Mouse (Mus musculus) right cerebral cortex, postnatal 10 days (tissue): ENCODE results near the gene Lnx1.
A peak's percentile ranks its signal among the peaks of the same experiment; 100 is the strongest.

ENCODE experiments used
- DNase-seq, 2 experiments: peaks; one replicate each; pipeline ENCODE4 v3.0.0; 2021; ENCODE audit warnings: low spot score in 2 of 2

The Lnx1 gene

DNA sequence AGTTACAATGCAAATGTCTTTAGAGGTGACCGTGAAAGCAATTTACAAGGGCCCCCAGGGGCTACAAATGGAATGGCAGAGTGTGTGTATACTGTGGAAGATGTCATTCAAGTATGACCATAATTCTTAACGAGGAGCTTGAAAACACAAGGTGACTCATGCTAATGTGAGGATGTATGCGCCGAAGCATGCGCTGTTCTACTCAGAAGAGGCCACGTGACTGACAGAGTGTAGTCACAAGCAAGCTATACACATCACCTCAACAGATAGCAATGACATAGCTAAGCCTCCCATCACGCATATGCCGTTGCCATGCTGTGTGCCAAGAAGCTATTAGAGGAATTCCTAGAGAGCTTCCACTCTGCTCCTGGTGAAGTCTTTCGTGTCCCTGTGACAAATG, 5.2 kb downstream of the Lnx1 start:
- DNase-seq, result no peak

DNA sequence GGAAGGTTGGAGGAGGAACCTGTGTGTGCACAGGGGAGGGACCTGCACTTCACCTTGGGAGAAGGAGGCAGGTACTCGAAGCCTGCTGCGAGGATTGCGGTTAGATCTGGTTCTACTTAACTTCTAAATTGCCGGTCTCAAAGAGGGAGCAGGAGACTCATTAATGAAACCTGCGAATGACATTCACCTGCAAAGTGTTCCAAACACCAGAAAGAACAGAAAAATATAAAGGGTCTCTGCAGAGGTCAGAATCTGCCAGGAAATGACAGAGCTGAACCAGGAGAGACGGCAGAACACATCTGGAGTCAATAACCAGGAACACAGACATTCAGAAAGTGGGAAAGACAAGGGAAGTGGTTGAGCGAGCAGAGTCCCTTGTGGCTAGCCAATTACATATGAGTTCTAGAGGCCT, 8.3 kb downstream of the Lnx1 start:
- DNase-seq, result no peak

DNA sequence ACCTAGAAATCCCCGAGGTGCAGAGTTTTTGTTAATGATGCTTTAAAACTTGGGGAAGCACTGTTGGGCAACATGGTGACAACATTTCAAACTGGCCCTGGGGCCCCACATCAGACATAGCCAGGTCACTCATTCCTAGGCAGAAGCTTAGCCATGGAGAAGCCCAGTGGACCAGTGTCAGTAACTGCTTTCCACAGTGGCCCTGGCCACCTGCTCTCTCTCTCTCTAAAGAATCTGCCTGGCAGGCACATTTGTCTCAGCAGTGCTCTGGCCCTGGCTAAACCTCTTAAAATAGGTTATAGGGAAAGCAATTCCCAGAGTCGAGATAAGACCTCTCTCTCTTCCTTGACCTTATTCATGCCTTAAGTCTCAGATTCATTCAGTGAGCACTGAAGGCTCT, 8.9 kb downstream of the Lnx1 start:
- no peak for DNase-seq

DNA sequence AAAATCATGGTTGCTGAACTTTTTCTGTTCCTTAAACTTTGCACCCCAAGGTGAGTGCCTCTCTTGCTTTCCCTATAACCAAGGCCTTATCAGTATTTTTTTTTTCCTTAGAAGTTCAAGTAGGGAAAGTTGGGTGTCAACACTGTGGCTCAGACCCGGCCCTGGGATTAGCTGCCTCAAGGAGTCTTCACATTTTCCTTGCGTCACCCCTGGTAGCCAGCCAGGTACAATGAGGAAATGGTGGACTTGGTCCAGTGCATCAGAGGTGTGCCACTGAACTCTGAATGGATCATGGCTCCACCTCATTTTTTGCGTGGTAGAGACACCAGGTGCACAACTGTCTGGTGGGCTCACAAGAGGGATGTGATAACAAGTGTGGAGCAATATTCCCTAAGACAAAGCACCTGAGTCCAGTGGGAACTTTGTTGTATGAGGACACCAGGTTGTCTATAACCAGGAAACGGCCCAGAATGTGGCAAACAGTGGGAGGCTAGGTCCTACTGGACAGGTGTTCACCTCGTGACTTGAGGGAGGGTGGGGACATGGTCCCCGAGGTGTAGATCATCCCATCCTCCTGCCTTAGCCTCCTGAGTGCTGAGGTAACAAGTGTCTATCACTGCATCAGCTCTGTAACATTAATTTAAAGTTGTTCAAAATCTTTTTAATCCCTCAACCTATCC, 10.2 kb downstream of the Lnx1 start:
- DNase-seq, result no peak

DNA sequence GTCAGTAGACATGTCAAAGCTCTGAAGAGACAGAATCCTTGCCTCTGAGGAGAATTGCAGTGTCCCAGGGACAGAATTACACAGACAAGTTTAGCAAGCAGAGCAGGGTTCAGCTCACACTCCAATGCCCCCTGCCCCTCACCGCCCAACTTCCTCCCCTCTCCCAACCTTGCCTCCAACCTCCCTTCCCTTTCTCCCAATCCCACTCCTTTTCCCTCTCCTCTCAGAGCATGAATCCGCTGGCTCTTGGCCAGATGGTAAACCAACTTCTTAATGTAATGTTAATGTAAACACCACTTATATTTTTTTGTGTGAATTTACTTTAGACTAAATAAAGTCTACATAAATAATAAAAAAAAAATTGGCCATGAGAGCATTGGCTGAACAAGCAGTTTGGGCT, 13.9 kb downstream of the Lnx1 start:
- DNase-seq, result no peak

DNA sequence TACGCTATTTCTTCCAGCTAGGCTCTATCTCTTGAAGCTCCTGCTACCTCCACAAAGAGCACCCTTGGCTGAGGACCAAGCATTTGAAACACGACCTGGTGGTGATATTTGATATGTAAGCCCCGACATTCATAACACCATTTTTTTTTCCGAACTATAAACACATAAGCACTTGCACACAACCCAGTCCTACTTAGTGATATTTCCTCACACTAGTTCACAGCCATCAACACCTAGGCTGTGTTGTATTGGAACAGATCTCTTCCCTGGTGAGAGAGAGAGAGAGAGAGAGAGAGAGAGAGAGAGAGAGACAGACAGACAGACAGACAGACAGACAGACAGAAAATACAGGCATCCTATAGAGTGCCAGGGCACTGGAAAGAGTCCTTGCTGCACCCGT, 17.8 kb downstream of the Lnx1 start:
- no peak for DNase-seq

DNA sequence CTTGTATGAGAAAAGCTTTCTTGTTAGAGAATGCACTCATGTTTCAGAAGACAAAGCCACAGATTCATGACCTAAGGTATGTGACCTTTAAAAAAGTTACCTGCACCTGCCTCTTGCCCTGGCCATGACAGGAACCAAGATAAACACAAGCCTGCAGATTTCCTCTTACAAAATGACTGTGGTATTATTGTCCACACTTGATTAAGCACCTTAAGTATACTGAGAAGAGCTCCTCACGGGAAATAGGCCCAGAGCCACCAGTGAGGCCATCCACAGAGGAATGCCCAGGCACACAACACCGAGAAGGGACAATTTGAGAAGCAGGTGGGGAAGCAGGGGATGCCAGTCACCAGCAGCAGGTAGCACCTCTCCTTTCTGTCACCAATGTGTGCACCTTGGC, 18.9 kb downstream of the Lnx1 start:
- no peak for DNase-seq

DNA sequence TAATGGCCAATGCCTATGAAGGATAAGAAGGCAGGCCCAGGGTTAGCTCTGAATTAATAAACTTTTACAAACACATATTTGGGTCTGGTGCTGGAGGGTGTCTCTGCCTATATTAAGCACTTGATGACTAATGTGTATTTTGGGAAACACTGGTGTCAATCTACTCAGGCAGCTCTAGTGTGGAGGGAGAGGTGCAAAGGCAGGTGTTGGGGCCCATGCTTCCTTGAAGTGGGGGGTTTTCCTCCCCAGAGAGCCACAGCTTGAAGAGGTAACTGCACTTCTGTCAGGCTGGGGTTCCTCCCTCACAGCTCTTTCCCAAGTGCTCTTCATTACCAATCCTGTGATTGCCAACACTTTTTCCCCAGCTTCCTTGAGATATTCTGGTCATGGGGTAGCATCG, 20.0 kb downstream of the Lnx1 start:
- DNase-seq, result no peak

DNA sequence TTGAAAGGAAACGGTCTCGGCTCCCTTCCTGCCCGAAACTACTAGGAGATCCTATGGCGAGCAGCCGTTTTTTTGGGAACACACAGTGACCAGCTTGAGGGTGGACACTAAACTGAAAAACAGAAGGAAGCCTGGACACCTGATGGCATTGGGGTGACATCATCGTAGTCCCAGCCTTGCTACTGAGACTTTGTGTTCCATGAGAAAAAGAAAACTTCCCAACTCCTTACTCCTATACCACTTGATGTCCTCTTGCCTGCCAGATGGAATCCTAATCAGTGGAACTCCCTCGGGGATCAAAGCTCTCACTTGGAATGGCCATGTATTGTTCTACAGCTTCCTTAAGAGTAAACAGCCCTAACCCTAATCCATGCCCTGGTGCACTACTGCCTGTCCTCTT, 23.1 kb downstream of the Lnx1 start:
- no peak for DNase-seq

DNA sequence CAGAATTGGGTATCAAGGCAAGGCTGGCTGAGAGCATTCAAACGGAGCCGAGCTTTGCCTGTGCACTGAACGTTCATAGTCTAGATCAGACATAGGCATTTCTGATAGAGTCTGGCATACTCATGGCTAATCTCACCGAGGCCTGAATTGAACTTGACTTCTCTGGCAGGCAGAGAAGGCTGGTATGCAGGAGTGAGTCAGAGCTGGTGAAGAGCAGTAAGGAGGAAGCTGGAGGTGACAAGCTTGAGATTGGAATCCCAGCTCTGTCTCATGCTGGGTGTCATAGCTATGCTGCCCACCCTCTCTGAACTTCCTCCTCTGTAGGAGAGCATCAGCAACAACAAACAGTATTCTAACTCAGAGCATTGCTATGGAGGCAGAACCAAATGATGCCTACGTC, 24.0 kb downstream of the Lnx1 start:
- no peak for DNase-seq

DNA sequence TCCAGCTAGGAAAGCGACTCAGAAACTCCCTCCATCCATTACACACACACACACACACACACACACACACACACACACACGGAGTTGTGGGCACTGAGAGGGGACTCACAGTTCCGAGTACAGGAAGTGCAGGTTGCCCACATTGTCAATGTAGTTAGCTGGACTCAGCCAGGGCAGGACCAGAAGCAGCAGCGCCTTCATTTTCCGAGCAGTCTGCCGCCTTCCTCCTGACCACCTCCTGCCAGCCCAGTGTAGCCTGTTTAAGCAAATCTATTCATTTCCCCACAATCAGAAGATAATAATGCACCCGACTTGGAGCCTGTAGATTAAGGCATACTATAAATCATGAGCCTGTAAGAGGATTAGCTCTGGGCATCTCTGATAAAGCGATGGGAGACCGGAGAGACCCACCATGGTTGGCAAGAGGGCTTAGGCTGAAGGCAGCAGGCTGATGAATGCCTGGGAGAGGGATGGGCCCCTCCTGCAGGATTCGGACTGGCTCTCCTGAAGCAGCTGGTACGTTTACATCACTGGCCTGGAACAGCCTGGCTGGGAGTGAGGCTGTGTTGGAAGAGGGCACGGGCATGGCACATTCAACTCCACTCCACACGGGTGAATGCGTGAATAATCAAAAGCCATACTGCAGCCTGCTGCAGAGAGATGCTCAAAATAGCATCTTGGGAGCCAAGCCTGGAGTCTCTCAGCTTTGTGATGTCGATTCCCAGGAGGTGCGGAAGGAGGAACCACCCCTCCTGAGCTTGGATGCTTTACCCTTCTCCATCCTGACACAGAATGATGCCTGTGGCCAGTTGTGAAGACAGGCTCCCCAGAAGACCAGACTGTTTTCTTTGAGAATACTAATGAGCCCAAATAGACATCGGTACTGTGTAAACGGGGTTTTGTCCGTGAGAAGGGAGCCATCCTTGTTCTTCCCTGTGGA, 25.0 kb downstream of the Lnx1 start:
- peak; percentile 90 to 94 for DNase-seq

DNA sequence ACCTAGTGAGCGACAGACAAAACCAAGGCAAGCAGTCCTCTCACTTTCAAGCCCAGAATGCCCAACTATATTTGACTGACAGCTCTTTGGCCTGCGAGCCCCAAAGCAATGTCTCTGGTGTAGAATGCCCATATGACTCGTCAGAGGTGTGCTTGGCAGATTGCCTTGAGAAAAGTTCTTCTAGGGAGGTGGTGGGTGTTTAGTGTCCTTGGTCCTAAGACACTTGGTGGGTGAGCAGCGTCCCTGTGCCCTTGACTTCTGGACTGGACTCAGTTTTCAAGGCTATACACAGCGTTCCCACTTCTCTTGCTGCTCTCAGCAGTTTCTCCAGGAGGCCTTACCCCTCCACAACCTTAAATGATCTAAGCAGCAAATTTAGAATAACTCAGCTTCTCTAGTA, 30.2 kb downstream of the Lnx1 start:
- DNase-seq, result no peak

DNA sequence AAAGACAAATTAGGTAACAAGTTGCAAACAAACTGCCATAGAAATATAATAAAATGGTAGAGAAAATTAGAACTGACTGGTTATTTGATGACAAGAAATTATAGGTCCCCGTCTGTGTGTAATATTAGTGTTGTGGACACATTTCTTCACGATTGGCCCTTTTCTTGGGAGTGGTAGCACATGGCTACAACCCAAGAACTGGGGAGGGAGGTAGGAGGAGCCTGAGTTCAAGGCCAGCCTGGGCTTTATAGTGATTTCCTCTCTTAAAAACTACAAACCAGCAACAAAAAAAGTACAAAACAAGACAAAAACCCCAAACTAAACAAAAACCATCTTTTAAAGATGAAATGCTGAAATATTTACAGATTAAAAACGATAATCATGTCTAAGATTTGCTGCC, 31.8 kb downstream of the Lnx1 start:
- DNase-seq, result no peak

DNA sequence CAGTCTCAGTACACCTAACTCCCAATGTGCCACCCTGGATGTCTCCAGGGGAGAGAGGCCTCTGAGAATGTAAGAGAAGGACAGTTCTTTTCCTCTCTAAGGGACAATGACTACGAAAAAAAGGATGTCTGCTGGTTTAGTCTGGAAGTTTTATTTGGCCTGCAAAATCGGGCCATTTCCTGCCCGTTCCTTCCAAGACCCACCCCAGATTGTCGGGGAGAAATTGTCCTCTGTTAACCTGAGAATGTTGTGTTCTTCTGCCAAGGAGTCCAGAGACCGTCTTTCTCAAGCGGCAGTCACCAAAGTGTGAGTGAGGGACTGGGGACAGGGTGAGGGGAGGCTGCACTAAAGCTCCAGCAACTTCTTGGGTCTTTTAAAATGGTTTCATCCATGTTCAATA, 32.8 kb downstream of the Lnx1 start:
- no peak for DNase-seq

DNA sequence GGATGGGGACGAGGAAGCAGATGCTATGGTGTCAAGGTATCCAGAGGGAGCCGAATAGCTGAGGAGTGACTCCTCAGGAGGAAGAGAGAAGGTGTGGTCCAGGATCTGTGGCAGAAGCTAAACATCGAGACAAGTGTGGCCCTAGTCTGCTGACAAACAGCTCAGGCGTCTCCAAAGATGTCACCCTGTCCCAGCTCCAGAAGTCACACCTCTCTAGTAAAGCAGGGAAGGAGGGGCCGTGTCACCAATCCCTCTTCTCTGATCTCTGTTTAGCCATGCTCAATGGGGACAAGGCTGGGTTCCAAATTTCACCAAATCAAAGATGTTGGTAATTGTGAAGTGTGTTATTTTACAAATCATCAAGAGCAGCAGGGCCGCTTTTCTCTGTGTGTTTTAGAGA, 33.8 kb downstream of the Lnx1 start:
- no peak for DNase-seq

DNA sequence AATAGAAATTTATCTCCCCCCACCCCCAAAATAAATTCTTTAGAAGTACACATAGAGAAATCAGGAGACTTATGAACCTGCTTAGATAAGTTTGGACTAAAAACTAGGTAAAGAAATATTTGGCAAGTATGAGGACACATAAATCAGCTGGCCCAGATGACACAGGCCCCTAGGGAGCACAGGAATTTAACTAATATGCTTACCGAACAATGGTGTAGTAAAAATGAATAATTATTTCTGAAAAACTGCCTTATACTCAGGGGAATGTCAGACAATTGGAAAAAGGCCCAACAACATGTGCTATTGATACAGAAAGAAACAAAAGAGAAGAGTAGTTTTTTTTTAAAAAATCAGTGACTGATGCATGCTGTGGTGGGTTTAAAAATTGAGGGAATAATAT, 40.1 kb downstream of the Lnx1 start:
- no peak for DNase-seq

DNA sequence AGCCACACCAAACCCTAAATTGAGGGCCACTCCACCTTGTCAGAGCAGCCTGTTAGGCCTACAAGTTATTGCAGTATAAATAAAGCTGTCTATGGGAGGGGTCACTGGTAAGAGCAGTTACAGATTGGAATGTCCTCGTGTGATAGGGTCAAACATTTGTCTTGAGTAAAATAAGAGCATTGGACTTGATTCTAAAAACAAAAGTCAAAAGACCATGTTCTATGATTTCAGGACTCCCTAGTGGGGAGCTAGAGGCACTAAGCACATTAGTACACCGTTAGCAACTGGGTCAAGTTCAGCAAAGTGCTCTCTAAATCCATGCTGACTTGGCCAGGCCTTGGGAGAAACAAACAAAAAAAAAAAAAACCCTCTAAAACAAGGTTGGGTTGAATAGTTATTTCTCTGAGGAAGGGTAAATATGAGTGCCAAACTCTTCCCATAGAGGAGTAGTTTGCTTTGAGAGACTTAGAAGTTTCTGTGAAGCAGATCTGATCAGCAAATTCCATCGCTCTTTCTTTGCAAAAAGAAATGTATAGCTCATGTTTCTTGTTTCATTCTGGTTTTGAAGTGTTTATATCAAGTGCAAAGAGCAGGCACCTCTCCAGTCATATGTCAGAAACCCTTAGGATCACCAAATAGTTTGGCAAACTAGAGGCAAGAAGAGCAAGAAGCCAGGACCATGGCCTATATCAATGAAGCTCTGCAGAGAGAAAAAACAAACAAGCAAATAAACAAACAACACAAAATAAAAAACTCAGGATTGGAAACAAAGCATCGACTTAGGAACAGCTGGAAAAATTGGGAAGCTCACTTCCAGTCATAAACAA, 40.8 kb downstream of the Lnx1 start:
- no peak for DNase-seq

DNA sequence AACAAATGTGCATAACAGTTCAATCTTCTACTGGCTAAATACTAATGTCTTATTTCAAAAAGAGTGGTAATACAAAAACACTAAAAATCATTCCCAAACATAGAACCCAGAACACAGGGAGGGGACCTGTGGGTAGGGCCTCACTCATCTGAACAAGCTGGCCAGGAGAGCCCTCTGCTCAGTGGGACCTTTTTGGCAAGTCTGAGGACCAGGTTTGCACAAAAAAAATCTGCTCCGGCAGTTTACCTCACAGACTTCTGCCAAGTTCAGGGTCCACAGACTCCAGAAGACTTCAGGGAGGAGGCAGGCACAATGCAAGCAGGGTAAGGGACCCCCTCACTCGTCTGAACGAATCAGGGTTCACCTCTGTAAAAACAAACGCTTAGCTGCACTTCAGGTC, 42.9 kb downstream of the Lnx1 start:
- DNase-seq, result no peak

DNA sequence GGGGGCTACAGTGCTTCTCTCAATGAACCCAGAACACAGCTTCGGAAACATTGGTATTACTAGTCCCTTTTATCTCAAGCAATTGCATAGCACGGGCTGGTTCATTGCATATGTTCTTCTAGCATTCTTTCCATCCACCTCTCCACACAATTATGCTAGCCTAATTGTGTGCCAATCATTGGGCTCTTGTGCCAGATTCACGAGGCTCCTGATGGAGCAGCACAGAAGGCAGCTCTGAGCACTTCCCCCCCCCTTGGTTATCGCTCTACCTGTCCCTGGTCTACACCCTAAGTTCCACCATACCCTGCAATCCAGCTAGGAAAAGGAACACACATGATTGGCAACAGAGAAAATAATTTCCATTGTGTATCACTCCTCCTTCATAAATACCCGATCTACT, 43.4 kb downstream of the Lnx1 start:
- DNase-seq, result no peak

DNA sequence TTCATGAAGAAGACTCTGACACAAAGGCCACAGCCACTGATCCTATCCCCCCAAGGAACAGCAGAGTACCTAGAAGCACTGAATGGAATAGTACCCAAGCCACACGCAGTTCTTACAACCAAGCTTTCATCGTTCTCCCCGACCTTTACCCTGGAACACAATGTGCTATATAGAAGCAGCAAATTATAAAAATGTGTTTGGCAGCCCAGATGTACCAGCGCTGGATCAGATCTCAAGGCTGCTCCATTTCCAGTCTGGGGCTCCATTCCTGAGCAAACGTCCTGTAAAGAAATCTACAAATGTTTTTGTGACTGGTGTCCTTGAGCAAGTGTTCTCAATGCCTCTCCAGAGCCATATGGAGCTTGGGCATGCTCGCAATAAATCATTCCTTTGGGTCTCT, 44.8 kb downstream of the Lnx1 start:
- DNase-seq, result no peak

DNA sequence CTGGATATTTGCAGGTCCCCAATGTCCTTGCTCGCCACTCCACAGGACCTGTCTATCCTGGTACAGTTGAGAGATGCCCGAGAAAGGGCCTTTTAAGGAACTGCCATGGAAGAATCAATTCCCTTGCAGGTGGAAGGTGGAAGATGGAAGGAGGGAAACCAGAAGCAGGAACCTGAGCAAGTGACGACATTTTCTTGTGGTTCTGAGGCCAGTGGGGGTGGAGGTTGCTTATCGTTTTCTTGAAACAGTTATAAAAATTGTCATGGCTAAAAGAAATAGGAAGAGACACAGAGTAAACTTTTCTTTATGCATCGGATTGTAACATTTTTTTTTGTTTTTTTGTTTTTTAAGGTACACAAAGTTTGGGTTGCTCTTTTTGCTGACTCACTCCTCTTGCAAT, 46.3 kb downstream of the Lnx1 start:
- DNase-seq, result no peak

DNA sequence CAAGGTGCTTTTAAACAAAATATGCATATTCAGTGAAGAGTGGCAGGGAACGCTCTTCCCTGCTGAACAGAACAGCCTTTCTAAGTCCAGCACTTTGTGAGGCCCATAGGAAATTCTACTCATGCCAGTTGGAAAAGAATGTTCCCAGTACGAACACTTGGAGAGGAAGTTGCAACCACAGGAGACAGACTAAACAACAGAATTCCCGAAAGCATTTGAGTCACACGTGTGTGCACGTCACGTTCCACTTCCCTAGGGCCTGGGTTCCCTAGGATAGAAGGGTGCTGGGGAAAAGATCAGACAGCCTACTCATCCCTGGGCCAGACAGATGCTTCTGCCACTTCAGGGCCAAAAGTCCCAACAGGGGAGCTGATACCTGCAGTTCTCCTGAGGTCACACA, 48.2 kb downstream of the Lnx1 start:
- DNase-seq, result no peak

DNA sequence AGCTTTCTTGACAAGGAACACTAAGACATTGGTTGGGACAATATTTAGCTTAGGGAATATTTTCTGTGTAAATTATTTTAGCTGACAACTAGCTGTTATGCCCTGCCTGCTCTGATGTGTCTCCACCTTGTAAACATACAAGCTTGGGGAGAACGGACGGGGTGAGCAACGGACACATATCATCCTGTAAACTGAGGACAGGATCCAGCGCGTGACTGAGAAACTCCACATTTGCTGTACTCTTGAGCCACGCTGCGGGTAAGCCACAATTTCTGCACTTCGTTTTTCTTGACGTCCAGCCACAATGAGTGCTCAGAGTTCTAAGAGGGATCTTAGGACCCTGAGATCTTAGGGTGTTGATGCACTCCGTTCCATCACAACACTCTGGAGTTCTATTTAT, 48.9 kb downstream of the Lnx1 start:
- no peak for DNase-seq
